Mouse (Mus musculus) left cerebral cortex, postnatal 14 days (tissue): ENCODE data around the gene Notch4. TPM values are rescaled to one million over a fixed set of nuclear protein-coding genes. Genes with fewer than 3 reads are reported as not detected.

Source experiments
- DNase-seq, 2 experiments: peaks; one replicate each; pipeline ENCODE4 v3.0.0; 2021 to 2022; ENCODE audit warnings: low spot score in 2 of 2, mixed read lengths in 1 of 2
- intact Hi-C: fragments of 180-260 bp; cut with DNase I; formaldehyde crosslinking; loops from one replicate; pipeline ENCODE4 v1.15.1; 2025
- total RNA-seq, 2 experiments: library from RNA; stranded (reverse); gene quantifications; 2 replicates each; pipeline ENCODE4 v1.2.3; 2021

Notch4 gene
- total RNA-seq, 2 experiments from 2014 or later, result 10.0 to 10.9 TPM

DNA sequence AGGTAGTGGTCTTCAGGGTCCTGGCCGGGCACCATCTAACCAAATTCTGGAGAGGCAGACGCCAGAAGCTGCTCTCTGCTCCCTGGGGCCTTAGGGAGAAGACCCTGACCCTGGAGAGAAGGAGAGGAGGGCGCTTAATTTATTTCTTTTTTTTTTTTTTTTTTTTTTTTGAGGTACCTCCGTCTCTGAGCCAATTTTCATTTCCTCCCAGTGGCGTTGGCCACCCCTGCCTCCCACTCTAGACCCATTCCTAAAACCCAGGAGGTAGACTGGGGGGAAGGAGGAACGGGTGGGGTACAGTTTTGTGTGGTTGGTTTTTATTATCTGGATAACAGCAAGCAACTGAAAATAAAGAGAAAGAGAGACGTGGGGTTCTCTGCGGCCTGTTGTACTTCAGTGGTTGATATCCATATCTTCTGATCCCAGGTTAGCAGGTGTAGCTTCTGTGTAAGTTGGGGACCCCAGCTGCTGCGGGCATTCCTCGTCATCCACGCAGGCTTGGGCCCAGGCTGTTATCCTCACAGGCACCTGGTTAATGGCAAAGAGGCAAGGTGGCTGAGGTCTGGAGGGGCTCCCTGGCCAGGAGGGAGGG is 49.1 kb downstream of the Notch4 start:
- intact Hi-C loops, result no loop called here
- no peak for DNase-seq

DNA sequence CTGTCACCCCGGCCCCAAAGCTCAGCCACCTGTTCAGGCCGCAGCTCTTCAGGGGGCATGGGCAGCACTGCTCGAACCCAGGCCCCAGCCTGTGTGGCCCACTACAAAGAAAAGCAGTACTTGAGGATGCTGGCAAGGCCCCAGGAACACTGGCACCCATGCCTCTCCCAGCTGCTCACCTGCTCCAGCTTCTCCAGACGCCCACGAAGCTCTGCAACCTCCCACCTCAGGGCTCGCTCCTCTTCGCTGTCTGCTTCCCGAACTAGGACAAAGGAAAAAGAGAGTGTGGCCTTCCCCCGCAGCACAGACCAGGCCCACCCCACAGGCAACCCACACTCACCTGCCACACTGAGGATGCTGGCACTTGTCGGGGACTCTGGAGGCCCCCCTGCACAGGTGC is 49.8 kb downstream of the Notch4 start:
- DNase-seq, result no peak
- intact Hi-C loops, result no loop called here

DNA sequence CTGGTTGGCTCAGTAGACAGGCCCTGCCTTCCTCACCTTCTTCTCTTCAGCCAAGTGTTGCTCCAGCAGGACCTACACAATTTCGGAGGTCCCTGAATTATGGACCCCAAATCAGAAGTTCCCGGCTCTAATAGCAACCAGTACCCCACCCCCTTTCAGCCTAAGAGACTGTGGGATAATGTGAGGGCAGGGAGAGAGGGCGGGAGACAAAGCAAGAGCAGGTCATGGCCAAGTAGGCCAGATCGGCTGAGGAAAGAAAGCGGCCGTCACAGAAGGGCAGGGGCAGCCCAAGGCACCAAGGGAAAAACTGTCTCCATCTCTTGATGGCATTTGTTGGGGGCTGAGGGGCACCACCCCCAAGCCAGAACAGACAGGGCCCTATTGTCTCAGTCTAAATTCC is 51.8 kb downstream of the Notch4 start, which contains the start of gene Egfl8:
Gene Egfl8 (minus strand): TSS at position 101 of the 400 bp plus-strand sequence.
- intact Hi-C loops, result no loop called here

DNA sequence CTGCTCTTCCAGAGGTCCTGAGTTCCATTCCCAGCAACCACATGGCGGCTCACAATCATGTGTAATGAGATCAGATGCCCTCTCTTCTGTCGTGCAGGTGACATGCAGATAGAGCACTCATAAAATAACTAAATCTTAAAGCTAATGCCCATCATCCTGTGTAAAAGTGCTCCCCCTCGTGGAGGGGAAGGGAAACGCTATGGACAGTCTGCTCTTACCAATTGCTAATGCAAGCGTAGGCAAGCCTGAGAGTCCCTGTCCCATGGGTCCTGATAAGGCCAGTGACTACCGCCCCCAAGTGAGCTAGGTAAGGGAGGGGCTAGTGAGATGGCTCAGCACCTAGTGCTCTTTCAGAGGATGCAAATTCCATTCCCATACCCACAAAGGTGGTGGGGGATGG is 54.9 kb downstream of the Notch4 start:
- DNase-seq, result peak in 1 of 2 experiments; percentile 66
- intact Hi-C loops, result no loop called here

More for the DNA sequence above, 51.8 kb downstream of the Notch4 start, which contains the start of gene Egfl8:
- DNase-seq, result no peak

DNA sequence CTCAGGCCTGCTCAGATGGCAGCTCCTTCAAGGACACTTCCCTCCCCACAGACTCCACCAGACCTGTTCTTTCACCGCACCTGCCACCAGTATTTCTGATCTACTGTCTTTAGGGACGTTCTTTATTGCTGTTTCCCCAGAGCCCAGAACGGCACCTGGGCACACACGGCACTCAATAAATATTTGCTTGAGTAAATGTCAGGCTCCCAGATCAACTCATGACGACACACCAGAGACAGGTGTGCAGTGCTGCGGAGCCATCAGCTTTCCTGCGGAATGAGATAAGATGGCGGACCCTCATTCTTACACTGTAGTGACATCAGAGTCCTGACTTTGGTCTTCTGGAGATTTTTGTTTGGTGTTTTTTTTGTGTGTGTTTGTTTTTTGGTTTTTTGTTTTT is 56.9 kb downstream of the Notch4 start:
- DNase-seq, result no peak
- intact Hi-C loops, result loop anchor here (10.0 kb wide), 1 partner anchor 176 kb away; no protein-coding TSS in a partner anchor

DNA sequence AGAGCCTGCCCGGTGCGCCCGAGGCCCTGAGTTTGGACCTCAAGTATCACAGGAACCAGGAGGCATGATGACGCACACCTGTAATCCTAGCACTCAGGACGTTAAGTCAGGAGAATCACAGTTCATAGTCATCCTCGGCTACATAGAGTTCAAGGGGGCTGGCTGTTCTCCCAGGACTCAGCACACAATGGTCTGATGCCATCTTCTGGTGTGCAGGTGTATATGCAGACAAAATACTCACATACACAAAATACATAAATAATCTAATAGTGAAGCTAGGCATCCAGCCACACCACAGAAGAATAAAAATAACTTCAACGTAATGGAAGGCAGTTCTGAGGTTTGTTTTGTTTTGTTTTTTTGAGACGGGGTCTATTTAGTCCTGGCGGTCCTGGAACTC is 59.1 kb downstream of the Notch4 start:
- intact Hi-C loops, result loop anchor here (10.0 kb wide), 1 partner anchor 178 kb away; no protein-coding TSS in a partner anchor

DNA sequence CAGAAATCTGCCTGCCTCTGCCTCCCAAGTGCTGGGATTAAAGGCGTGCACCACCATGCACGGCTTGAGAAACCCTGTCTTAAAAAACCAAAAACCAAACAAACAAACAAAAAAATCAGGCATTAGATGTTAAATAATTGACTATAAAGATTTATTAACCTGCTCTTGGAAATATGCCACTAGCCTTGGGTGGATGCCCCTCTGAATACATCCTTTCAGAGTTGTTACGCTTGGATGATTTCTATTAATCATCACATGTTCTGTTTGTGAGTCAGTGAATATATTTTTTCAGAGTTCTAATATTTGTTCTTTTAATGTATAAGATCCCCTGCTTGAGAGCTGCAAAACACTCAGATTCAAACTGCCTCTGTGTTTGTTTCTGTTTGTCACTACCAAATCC is 60.9 kb downstream of the Notch4 start:
- intact Hi-C loops, result loop anchor here (10.0 kb wide), 1 partner anchor 180 kb away; no protein-coding TSS in a partner anchor

More for the DNA sequence above, 59.1 kb downstream of the Notch4 start:
- no peak for DNase-seq

DNA sequence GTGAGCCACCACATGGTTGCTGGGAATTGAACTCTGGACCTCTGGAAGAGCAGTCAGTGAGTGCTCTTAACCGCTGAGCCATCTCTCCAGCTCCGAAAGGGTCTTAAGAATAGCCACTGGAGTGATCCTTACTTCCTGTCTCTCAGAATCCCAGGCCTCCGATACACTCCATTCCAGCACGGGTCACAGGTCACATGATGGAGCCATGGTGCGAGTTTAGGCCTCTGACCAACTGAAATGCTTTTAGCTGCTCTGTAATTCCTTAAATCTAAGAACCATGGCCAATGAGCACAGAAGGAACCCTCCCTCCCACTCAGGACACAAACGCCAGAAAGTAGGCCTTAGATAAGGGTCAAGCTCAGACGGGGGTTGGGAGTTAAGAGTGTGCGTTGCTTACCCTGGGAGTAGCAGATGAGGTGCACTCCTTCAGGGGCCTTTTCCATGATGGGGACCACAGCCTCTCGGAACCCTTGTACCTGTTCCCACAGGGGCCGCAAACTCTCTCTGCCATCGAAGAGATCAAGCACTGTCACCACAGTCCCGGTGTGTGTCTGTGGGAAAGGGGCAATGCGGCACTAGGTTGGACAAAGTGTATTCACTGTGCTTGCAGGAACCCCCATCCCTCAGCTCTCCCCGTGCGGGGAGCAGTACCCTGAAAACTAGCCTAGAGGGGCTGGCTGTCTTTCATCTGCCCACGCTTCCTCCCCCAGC is 62.1 kb downstream of the Notch4 start:
- intact Hi-C loops, result loop anchor here (10.0 kb wide), 1 partner anchor 181 kb away; no protein-coding TSS in a partner anchor

More for the DNA sequence above, 60.9 kb downstream of the Notch4 start:
- DNase-seq, result no peak

DNA sequence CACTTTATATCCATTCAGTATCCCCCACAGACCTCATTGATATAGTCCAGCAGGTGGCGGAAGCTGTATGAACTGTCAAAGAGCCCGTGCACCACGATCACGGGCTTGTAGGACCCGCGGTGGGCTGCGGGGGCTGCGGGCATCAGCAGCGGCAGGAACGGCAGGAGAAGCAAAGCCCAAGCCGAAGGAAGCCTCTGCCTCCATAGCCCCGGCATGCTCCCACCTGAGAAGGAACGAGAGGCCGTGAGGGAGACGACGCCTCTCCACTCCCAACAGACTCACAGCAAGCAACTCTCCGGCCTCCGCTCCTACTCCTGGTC is 62.7 kb downstream of the Notch4 start:
- intact Hi-C loops, result loop anchor here (10.0 kb wide), 1 partner anchor 182 kb away; no protein-coding TSS in a partner anchor
- no peak for DNase-seq

More for the DNA sequence above, 62.1 kb downstream of the Notch4 start:
- DNase-seq, result no peak

DNA sequence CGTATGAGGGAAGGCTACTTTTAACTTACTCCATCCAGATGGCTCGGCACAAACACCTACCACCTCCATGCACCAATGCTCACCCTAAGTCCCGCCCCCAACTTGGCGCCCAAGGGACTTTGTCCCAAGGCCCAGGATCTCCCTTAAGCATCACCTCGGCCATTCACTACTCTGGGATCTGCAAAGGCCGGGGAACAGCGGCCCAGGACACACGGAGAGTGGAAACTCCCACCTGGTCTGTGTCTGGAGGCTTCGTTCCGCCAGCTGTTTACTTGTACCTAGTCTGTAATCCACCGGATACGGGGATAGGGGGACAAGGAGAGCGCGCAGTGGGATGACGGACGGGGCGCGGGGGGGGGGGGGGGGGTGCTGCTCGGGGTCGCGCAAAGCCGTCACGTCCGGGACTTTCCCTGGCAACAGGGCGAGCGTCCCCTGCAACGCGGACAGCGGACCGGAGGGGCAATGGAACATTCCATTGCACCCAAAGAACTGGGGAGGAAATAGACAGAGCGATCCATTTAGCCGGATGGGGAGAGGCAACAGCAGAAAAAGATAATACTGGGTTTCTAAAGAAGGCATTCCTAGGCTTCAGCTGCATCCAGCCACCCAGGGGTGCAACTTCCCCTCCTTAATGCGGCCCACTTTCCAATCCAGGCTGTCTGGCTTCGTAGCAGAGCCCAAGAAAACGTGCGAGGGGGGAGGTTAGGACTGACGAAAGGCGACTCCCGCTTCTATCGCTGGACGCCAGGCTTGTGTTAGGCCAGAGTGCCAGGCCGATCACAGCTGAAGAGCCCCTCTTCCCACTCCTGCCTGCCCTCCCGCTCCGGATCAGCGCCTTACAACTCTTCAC is 63.2 kb downstream of the Notch4 start:
- peak; percentile 86 to 94 for DNase-seq
- intact Hi-C loops, result loop anchor here (10.0 kb wide), 1 partner anchor 183 kb away; no protein-coding TSS in a partner anchor

DNA sequence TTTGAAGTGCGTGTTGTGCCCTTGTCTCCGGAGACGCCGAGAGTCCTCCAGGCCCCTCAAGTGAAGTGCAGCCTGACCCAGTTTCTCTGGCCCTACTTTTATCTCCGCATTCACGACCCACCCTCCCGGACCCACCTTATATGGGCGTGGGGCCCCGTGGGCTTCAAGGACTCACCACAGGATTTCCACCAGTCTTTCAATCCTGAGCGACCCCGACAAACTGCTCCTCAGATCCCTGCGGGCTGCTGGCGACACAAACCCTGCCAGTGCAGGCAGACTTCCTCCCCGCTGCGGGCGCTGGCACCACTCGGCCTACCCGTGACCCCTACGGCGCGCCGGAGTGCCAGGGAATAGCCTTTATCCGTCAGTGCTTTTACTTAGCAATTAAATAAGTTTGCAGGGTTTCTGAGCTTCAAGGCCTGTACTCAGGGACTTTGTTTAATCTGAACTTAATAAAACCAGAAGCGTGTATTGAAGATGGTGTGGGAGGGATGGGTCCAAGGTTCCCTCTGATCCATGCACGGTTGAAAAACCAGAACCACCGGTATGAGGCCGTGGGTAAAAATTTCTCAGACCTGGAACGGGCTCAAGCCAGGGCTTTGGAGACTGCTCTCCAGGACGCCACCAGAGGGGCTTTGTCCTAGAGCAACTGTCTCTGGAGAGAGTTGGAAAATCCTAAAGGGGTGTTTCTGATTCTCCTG is 64.0 kb downstream of the Notch4 start, which contains the start of gene Ppt2:
Gene Ppt2 (minus strand): TSS at position 568 of the 701 bp plus-strand sequence.
- intact Hi-C loops, result loop anchor here (10.0 kb wide), 1 partner anchor 183 kb away; no protein-coding TSS in a partner anchor

DNA sequence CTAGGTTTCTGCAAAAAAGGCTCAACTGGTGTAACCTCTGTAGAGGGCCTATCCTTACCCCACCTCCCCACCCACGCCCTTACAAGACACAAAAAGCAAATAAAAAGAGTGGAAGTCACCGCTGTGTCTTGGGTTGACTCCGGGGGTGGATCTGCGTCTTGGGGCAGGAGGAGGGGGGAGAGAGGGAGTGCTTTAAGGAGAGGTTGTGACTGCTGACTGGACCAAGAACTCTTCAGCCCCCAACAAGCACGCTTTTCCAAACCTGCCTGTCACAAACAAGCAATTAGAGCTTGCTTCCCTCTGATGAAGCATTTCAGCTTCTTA is 64.5 kb downstream of the Notch4 start:
- DNase-seq, result no peak
- intact Hi-C loops, result loop anchor here (10.0 kb wide), 1 partner anchor 184 kb away; no protein-coding TSS in a partner anchor

More for the DNA sequence above, 64.0 kb downstream of the Notch4 start, which contains the start of gene Ppt2:
- DNase-seq, result peak in 1 of 2 experiments; percentile 52

DNA sequence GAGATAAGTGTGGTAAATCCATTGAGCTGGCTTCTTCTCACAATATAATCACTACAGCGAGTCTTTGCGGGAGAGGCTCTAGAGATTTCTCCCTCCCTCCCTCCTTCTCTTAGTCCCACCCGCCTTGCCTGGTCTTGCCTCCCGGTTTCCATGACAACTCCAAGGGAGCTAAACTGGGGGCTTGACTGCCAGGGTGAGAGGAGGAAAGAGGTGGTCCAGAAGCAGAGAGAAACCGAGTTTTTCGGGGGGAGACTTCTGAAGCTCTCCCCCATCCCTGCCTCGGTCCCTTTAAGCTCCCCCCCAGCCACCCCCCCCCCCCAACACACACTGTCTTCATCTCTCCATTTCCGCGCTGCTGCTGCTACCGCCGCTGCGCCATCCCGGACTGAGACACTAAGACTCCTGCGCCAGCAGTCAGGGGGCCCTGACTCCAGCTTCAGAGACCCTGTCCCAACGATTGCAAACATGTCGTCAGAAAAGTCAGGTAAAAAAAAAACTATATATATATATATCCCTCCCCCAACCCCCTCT is 65.2 kb downstream of the Notch4 start, which contains the start of gene Prrt1:
Gene Prrt1 (plus strand): TSS at position 313 of the 531 bp plus-strand sequence.
- intact Hi-C loops, result loop anchor here (10.0 kb wide), 1 partner anchor 184 kb away; no protein-coding TSS in a partner anchor
- DNase-seq, result peak; percentile 73 to 83

DNA sequence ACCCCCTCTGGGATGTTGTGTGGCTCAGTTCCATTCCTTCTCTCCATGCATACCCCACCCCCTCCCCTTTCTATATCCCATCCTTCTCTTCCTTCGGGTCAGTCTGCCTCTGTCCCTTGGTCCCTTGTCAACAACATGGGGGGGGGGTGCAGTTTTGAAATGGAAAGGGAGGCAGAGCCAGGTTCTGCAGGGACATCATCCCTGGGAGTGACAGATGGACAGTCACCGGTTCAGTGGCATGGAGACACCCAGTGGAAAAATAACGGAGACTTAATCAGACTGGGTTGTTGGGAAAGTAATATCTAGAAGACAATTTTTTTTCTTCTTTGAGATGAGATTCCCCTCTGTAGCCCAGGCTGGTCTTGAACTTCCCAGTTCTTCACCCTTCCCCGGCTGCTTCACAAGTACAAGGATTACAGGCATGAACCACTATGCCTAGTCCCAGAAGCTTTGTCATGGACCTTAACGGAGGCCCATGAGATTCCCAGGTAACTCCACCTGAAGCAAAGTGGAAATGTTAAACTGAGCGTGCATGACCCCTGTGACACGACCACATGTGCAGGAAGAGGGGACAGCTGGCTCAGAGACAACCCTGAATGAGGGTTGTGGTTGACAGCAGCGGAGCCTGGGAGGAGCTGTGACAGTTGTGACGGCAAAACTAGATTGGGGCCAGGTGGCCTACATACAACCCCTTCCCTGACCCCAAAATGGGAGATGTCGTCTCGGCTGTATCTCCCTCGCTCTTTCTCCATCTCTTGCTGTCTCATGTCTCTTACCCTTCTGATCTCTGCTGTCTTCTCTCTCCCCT is 65.9 kb downstream of the Notch4 start:
- intact Hi-C loops, result loop anchor here (10.0 kb wide), 1 partner anchor 185 kb away; no protein-coding TSS in a partner anchor
- DNase-seq, result no peak

DNA sequence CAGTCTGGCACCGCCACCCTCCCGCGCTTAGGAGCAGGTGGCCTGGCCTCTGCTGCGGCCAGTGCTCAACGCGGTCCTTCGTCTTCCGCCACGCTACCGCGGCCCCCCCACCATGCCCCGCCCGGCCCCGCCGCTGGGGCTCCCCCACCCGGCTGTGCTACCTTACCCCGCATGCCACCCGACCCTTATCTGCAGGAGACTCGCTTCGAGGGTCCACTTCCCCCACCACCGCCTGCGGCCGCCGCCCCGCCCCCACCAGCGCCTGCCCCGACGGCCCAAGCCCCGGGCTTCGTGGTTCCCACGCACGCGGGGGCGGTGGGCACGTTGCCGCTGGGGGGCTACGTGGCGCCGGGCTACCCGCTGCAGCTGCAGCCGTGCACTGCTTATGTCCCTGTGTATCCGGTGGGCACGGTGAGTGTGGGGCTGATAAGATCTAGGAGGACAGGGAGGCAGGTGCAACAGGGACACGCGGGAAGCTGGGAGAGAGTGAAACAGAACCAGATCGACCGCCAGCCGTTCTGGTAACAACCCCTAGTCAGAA is 66.8 kb downstream of the Notch4 start:
- intact Hi-C loops, result no loop called here
- DNase-seq, result peak in 1 of 2 experiments; percentile 43

DNA sequence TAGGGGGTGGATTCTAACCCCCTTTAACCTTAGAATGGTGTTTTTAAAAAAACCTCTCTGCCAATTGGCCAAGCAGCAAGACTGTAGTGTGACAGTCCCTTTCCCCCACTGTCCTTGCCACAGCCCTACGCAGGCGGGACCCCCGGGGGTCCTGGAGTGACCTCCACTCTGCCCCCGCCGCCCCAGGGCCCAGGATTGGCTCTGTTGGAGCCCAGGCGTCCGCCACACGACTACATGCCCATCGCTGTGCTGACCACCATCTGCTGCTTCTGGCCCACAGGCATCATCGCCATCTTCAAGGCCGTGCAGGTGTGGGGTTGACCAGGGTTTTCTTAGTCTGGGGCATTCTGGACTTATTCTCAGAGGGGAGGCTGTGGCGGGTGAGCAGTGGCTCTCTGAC is 67.6 kb downstream of the Notch4 start:
- DNase-seq, result no peak
- intact Hi-C loops, result no loop called here

DNA sequence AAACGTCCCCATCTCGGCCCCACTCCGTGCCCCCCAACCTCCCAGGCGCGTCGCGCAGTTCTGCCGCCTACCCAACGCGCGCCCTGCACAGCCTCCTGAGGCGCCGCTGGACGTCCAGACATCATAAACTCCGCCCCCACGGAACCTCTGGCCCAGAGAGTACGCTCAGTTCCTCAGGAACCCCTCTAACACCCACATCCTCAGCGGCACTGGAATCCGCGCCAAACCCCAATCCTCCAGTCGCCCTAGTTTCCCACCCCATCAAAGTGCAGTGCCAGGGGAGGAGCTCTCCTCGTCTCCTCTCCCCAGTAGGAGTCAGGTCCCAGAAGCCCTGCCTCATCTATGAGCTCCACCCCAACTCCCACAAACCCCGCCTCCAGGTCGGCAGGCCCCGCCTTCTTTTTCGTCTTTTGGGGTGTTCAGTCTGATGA is 68.2 kb downstream of the Notch4 start:
- intact Hi-C loops, result no loop called here

More for the DNA sequence above, 68.2 kb downstream of the Notch4 start:
- peak; percentile 83 to 87 for DNase-seq
